Mouse (Mus musculus) liver, embryonic 15.5 days (tissue): Measurements from ENCODE around the gene 2010111I01Rik. TPM values are rescaled to one million over a fixed set of nuclear protein-coding genes. Genes with fewer than 3 reads are reported as not detected.

Experiments used
- ATAC-seq: fragments of 200-750 bp; cut with Nextera tagmentation; 2 replicates; pipeline ENCODE4 v1.8.0; 2017; ENCODE audit warnings: moderate number of reproducible peaks, mild to moderate bottlenecking, moderate library complexity; ENCODE audit not compliant: insufficient read depth
- H3K27ac ChIP-seq: fragments of 300-500 bp; sonication (generic); replicated peaks from 2 replicates; pipeline ENCODE4 v1.5.1; 2015; ENCODE audit warnings: mild to moderate bottlenecking, inconsistent platforms
- H3K27me3 ChIP-seq: fragments of 300-500 bp; sonication (generic); 2 replicates; pipeline ENCODE4 v1.6.1; 2015; ENCODE audit warnings: mild to moderate bottlenecking, inconsistent platforms
- H3K36me3 ChIP-seq: fragments of 300-500 bp; sonication (generic); replicated peaks from 2 replicates; pipeline ENCODE4 v1.6.1; 2015; ENCODE audit warnings: moderate library complexity, mild to moderate bottlenecking, inconsistent platforms
- H3K4me1 ChIP-seq: fragments of 300-500 bp; sonication (generic); replicated peaks from 2 replicates; pipeline ENCODE4 v1.6.1; 2015; ENCODE audit warnings: inconsistent platforms
- H3K4me2 ChIP-seq: fragments of 300-500 bp; sonication (generic); 2 replicates; pipeline ENCODE4 v1.6.1; 2015; ENCODE audit warnings: moderate library complexity, mild to moderate bottlenecking, inconsistent platforms
- H3K4me3 ChIP-seq: fragments of 300-500 bp; sonication (generic); replicated peaks from 2 replicates; pipeline ENCODE4 v1.5.1; 2015; ENCODE audit warnings: mild to moderate bottlenecking, inconsistent platforms
- H3K9ac ChIP-seq: fragments of 300-500 bp; sonication (generic); 2 replicates; pipeline ENCODE4 v1.6.1; 2015; ENCODE audit warnings: moderate library complexity, mild to moderate bottlenecking, inconsistent platforms
- H3K9me3 ChIP-seq: fragments of 300-500 bp; sonication (generic); replicated peaks from 2 replicates; pipeline ENCODE4 v1.6.1; 2016; ENCODE audit warnings: inconsistent platforms
- WGBS: fragments of 180-500 bp; shearing (Covaris S2); methylation state at CpG from one replicate; pipeline ENCODE4 v1.1.7; 2015; ENCODE audit warnings: mixed read lengths; ENCODE audit not compliant: insufficient replicate concordance; 5-methylcytosine and 5-hydroxymethylcytosine counted together
- polyA plus RNA-seq: library from polyadenylated mRNA; unstranded; fragments of >200 nt; fragmentation: Nextera tagmentation; extraction: Ambion mirVana; gene quantifications from 2 replicates; pipeline ENCODE4 v1.2.1, GENCODE M21; 2015

The 2010111I01Rik gene
- polyA plus RNA-seq, 1 experiment from 2014 or later = 14.6 TPM

- Histone ChIP-seq H3K36me3 (0 out of 2 replicates have a peak, but pooled peaks cover 4% of the 10 kb centered on the region), H3K4me1 (peaks cover 3% of the 10 kb centered on the region; the same call in 1 of the 2 replicates)
- WGBS = 87% methylated on average over 11 of the region's 11 CpGs
Observed at GRCm38 (mm10) chr13:63247631-63248030, 282.9 kb downstream of the 2010111I01Rik start.

GRCm38 (mm10) chr13:63248318-63248717 lies 283.6 kb downstream of the 2010111I01Rik start:
- H3K9me3 ChIP-seq = no peaks in the 10 kb centered on the region
- H3K9ac ChIP-seq = no peak overlapping the region
- H3K36me3 ChIP-seq = no peaks in the 10 kb centered on the region
- 73% methylated on average over 10 of the region's 10 CpGs for WGBS
- peaks cover 9% of the 10 kb centered on the region for H3K4me1 ChIP-seq
- H3K27me3 ChIP-seq = no peaks in the 10 kb centered on the region
- no peak overlapping the region for H3K4me3 ChIP-seq
- no peak overlapping the region for H3K27ac ChIP-seq
- no peak overlapping the region for H3K4me2 ChIP-seq
- no peak for ATAC-seq

More at GRCm38 (mm10) chr13:63247631-63248030, 282.9 kb downstream of the 2010111I01Rik start:
- H3K4me2 ChIP-seq = no peak overlapping the region
- ATAC-seq = no peak
- no peaks in the 10 kb centered on the region for H3K27me3 ChIP-seq
- H3K4me3 ChIP-seq = no peak overlapping the region
- no peaks in the 10 kb centered on the region for H3K9me3 ChIP-seq
- no peak overlapping the region for H3K9ac ChIP-seq
- no peak overlapping the region for H3K27ac ChIP-seq

DNA sequence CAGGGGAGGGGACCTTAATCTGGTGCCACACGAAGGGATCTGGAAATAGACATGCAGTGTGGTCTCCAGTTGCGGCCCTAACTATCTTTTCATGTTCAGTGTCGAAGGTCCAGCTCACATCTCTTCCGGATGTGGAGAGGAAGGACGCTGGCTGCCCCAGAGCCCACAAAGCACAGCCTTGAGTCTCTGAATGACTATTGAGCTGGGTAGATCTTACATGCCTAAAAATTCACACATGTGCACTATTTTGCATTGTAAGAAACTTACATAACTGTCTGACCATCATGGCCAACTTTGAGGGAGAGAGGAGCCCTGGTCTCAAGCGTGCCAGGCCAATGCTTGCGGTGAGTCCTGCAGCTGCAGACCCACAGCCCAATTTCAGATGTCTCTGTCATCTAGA lies 284.5 kb downstream of the 2010111I01Rik start:
- H3K9me3 ChIP-seq = no peaks in the 10 kb centered on the region
- H3K4me3 ChIP-seq = no peak overlapping the region
- peaks cover 13% of the 10 kb centered on the region for H3K4me1 ChIP-seq
- no peak overlapping the region for H3K9ac ChIP-seq
- H3K4me2 ChIP-seq = no peak overlapping the region
- WGBS = 53% methylated on average over 7 of the region's 7 CpGs
- no peak overlapping the region for H3K27ac ChIP-seq
- no peak for ATAC-seq
- H3K36me3 ChIP-seq = no peaks in the 10 kb centered on the region
- H3K27me3 ChIP-seq = no peaks in the 10 kb centered on the region

DNA sequence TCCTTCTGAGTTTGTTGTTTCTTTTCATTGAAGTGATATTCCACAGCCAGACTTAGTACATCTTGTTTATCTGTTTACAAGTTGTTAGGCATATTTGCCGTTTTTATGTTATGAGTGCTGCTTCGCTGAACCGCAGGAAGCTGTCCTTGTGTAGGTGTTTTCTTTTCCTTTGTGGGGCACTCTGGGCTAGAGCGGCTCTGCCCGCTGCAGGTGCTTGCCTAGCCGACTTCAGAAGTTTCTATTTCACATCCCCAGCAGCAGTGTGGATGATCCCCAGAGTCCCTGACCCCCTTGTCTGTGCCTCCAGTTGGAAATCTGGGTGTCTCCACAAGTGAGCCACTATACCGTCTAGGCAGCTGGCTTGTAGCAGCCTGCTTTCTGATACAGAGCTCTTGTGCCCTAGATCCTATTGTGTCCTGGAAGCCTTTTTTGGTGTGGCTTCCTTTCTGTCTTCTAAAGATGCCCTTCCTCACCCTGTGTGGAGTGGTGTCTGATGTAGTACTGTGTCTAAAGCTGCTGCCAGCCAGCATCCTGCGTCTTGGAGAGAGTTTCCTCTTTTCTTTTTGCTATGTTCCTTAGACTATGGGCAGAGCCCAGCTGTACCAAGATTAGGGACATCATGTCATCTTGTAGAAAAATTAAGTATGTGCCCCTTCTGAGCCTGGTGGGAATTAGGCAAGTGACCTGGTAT lies 285.2 kb downstream of the 2010111I01Rik start:
- Histone ChIP-seq H3K9me3 (no peaks in the 10 kb centered on the region), H3K4me3 (no peak overlapping the region), H3K27ac (no peak overlapping the region), H3K27me3 (no peaks in the 10 kb centered on the region), H3K9ac (no peak overlapping the region), H3K36me3 (no peaks in the 10 kb centered on the region), H3K4me2 (no peak overlapping the region), H3K4me1 (peaks cover 16% of the 10 kb centered on the region)
- ATAC-seq = no peak
- 64% methylated on average over 8 of the region's 8 CpGs for WGBS

GRCm38 (mm10) chr13:63250441-63250980 lies 285.8 kb downstream of the 2010111I01Rik start:
- Histone ChIP-seq H3K9me3 (no peaks in the 10 kb centered on the region), H3K27ac (no peak overlapping the region), H3K9ac (no peak overlapping the region), H3K27me3 (no peaks in the 10 kb centered on the region), H3K4me2 (no peak overlapping the region), H3K4me3 (no peak overlapping the region), H3K36me3 (no peaks in the 10 kb centered on the region), H3K4me1 (peaks cover 22% of the 10 kb centered on the region)
- no peak for ATAC-seq
- 72% methylated on average over 8 of the region's 8 CpGs for WGBS

GRCm38 (mm10) chr13:63251118-63251889 lies 286.6 kb downstream of the 2010111I01Rik start:
- Histone ChIP-seq H3K27ac (no peak overlapping the region), H3K27me3 (no peaks in the 10 kb centered on the region), H3K4me2 (no peak overlapping the region), H3K36me3 (no peaks in the 10 kb centered on the region), H3K4me1 (peaks cover 29% of the 10 kb centered on the region), H3K9ac (no peak overlapping the region), H3K4me3 (no peak overlapping the region), H3K9me3 (no peaks in the 10 kb centered on the region)
- WGBS = 76% methylated on average over 12 of the region's 12 CpGs
- ATAC-seq = no peak

DNA sequence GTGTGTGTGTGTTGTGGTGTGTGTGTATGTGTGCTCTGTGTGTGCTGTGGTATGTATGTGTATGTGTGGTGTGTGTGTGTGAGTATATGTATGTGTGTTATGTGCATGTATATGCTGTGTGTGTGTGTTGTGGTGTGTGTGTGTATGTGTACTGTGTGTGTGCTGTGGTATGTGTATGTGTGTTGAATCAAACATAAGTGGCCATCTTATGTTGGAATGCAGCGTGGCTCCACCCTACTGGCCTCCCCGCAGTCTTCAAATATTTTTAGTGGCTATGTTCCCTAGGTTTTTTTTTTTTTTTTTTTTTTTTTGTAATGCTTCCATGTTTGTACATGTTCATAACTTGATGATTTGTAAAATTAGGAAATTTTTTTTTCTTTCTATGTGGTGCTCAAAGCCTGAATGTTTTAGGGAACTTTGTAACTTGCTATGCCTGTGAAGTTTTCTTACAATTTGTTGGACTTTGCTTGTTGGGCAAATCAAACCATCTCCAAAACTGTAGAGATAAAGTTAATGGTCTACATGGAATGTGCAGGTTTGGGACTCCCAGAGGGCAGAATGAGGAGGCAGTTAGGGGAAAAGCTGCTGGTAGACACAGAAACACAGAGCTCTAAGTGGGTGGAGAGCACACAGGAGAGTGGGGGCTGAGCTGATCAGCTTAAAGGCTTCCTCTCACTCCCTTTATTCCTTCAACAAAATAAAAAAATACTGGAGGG lies 287.8 kb downstream of the 2010111I01Rik start:
- 87% methylated on average over 2 of the region's 2 CpGs for WGBS
- H3K27ac ChIP-seq = no peak overlapping the region
- H3K4me1 ChIP-seq = peaks cover 35% of the 10 kb centered on the region
- no peak for ATAC-seq
- H3K4me2 ChIP-seq = no peak overlapping the region
- H3K9me3 ChIP-seq = no peaks in the 10 kb centered on the region
- H3K4me3 ChIP-seq = no peak overlapping the region
- H3K27me3 ChIP-seq = no peaks in the 10 kb centered on the region
- H3K36me3 ChIP-seq = 0 out of 2 replicates have a peak, but pooled peaks cover 4% of the 10 kb centered on the region
- H3K9ac ChIP-seq = no peak overlapping the region

- Histone ChIP-seq H3K9me3 (no peaks in the 10 kb centered on the region), H3K36me3 (0 out of 2 replicates have a peak, but pooled peaks cover 4% of the 10 kb centered on the region), H3K4me2 (no peak overlapping the region), H3K27me3 (no peaks in the 10 kb centered on the region), H3K9ac (no peak overlapping the region), H3K4me1 (peaks cover 37% of the 10 kb centered on the region), H3K4me3 (no peak overlapping the region), H3K27ac (no peak overlapping the region)
- no peak for ATAC-seq
- WGBS = 23% methylated on average over 5 of the region's 5 CpGs
Observed at GRCm38 (mm10) chr13:63253147-63253546, 288.5 kb downstream of the 2010111I01Rik start.

DNA sequence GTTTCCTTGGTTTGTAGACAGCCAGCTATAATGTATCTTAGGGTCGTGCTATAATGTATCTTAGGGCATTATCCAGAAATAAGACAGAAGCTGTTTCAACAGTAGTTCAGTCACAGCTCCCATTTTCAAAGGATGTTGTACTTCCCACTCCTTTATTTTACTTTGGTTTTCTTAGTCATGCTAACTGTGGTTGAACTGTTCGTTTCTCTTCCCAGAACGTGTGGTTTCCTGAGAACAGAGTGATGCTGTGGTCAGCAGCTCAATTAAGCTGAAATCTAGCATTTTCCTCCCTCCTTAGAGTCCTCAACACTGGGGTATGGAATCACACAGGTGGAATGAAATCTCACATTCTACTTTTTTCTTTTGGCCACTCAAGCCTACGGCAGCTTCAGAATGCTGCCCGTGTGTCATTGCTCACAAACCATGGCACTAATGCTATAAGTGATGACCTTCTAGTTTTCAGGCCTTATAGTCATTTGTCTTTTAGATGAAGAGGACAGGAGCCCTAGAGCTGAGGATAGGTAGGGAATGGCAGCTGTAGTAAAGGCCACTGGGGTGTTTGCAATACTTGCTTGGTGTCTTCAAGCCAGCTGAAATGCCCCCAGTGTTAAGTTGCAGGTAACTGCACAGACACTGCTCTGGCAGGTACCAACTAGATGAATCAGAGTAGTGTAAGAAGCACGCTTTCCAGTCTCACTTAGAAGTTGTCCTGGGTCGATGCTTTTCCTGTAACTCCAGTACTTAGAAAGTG lies 289.4 kb downstream of the 2010111I01Rik start:
- ATAC-seq = no peak
- Histone ChIP-seq H3K4me3 (no peak overlapping the region), H3K4me2 (no peak overlapping the region), H3K27ac (no peak overlapping the region), H3K36me3 (0 out of 2 replicates have a peak, but pooled peaks cover 4% of the 10 kb centered on the region), H3K9me3 (no peaks in the 10 kb centered on the region), H3K9ac (no peak overlapping the region), H3K27me3 (no peaks in the 10 kb centered on the region), H3K4me1 (peaks cover 40% of the 10 kb centered on the region)
- WGBS = 60% methylated on average over 7 of the region's 7 CpGs

- Histone ChIP-seq H3K4me1 (peaks cover 40% of the 10 kb centered on the region), H3K9me3 (no peaks in the 10 kb centered on the region), H3K36me3 (0 out of 2 replicates have a peak, but pooled peaks cover 4% of the 10 kb centered on the region), H3K4me2 (no peak overlapping the region), H3K27ac (no peak overlapping the region), H3K9ac (no peak overlapping the region), H3K27me3 (no peaks in the 10 kb centered on the region), H3K4me3 (no peak overlapping the region)
- 43% methylated on average over 5 of the region's 5 CpGs for WGBS
- ATAC-seq = no peak
Observed at GRCm38 (mm10) chr13:63255519-63256011, 290.9 kb downstream of the 2010111I01Rik start.
